Mouse (Mus musculus): ENCODE data around the gene Prss16.

DNA sequence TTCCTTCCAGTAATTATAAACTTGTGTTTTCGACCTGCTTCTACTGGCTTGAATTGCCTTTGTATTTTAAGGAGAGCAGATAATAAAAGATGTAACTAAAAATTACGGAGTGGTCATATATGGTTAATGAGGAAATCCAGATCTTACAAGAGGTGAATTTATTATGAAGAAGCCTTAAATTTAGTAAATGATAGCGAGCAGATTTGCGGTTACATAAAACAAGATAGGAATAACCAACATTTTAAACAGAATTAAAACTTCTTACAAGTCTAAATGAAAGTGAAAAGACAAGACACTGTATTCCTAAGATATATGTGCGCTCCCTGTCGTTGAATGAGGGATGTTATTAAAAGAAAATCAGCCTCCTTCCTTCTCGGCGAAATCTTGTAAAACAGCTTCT lies 14.6 kb downstream of the Prss16 start:
- TF ChIP-seq CTCF (IDR thresholded peaks at IDR 0.05; ENCODE audit: low read depth, low read length) (no peak), POLR2AphosphoS5 (IDR thresholded peaks at IDR 0.05; ENCODE audit: insufficient replicate concordance, low read depth, low read length) (no peak), GATA1 (IDR thresholded peaks at IDR 0.05; ENCODE audit: borderline replicate concordance, low read length) (no peak), TAL1 (conservative IDR thresholded peaks at IDR 0.05; ENCODE audit: low read depth, low read length) (no peak)

All from G1E (cell line).